ENCODE assay signal across 14 mouse cellular contexts in genomic region chr8:110818593-110818992, GRCm38 (mm10). TPM values are rescaled to one million over a fixed set of nuclear protein-coding genes. Genes with fewer than 3 reads are reported as not detected.
DNase-seq lines count a peak whose midpoint lies in the region; ATAC-seq and TF ChIP-seq lines count a peak whose summit lies in the region.
"Had no signal": no experiment of that assay in that cellular context is flagged by ENCODE, and none has a peak within 500 bp of the region (broad histone marks: within the 10 kb centered on the region; RNA-seq: fewer than 3 reads in every experiment).

No protein-coding gene starts in this region.

- DNase-seq in kidney, adult 2 months: peak; percentile 52
- DNase-seq in lung, postnatal 36 days: peak; percentile 45
- no peak for DNase-seq in lung, adult 2 months
- no peak for DNase-seq in Patski (ENCODE audit: low read depth, low spot score)
- DNase-seq in kidney, postnatal 4 days: peak; percentile 36 to 54
- DNase-seq in thymus, postnatal 36 days: no peak
- DNase-seq: cerebellum, adult 8-10 months; gastrocnemius, postnatal 25 days; layer of hippocampus, adult 9-11 months had no signal

- H3K4me3 ChIP-seq in kidney, adult 2 months (ENCODE audit: insufficient read depth, low read depth, low read length): no peak overlapping the region
- no peak overlapping the region for H3K4me3 ChIP-seq in kidney, embryonic 16.5 days (ENCODE audit: low read length)
- H3K4me3 ChIP-seq in lung, adult 2 months (replicated peaks; ENCODE audit: extremely low read depth, low read depth, low read length): no peak overlapping the region
- H3K4me3 ChIP-seq: forebrain, embryonic 15.5 days; heart, embryonic 15.5 days; hindbrain, embryonic 15.5 days; liver, embryonic 15.5 days had no signal

- no peaks in the 10 kb centered on the region for H3K4me1 ChIP-seq in kidney, adult 2 months (ENCODE audit: control insufficient read depth, insufficient read depth, low read length)
- no peaks in the 10 kb centered on the region for H3K4me1 ChIP-seq in kidney, embryonic 16.5 days (ENCODE audit: insufficient read depth, low read length)
- H3K4me1 ChIP-seq in lung, adult 2 months (ENCODE audit: control insufficient read depth, insufficient read depth, low read length): no peaks in the 10 kb centered on the region; the same call in 1 of the 2 replicates
- H3K4me1 ChIP-seq: forebrain, embryonic 15.5 days; hindbrain, embryonic 15.5 days; liver, embryonic 15.5 days had no signal

- ATAC-seq in kidney, embryonic 16.5 days (ENCODE audit: low FRiP score, low TSS enrichment): no peak
- ATAC-seq in Patski: no peak
- ATAC-seq: forebrain, embryonic 15.5 days had no signal

- H3K27me3 ChIP-seq in kidney, adult 2 months (replicated peaks; ENCODE audit: control insufficient read depth, insufficient read depth, low read length): no peaks in the 10 kb centered on the region
- H3K27me3 ChIP-seq in kidney, embryonic 16.5 days (ENCODE audit: insufficient read depth, low read length): no peaks in the 10 kb centered on the region
- no peaks in the 10 kb centered on the region for H3K27me3 ChIP-seq in Patski
- H3K27me3 ChIP-seq: forebrain, embryonic 15.5 days; heart, embryonic 15.5 days; hindbrain, embryonic 15.5 days; liver, embryonic 15.5 days had no signal

- H3K36me3 ChIP-seq in kidney, adult 2 months (ENCODE audit: control insufficient read depth, insufficient read depth, low read length): peaks cover 26% of the 10 kb centered on the region
- H3K36me3 ChIP-seq in kidney, embryonic 16.5 days (ENCODE audit: insufficient read depth, low read length): peaks cover 95% of the 10 kb centered on the region

- TF ChIP-seq CTCF in kidney, adult 2 months (conservative IDR thresholded peaks at IDR 0.05; ENCODE audit: insufficient read depth, insufficient read length, low read depth, low read length): no peak
- no peak for TF ChIP-seq CTCF in lung, adult 2 months (IDR thresholded peaks at IDR 0.05; ENCODE audit: insufficient read depth, low read length)
- peak; percentile 20 for TF ChIP-seq CTCF in Patski (IDR thresholded peaks at IDR 0.05)

- in situ Hi-C loops in Patski (cut with MboI; ENCODE audit: low pct_unique_long_range_greater_than_20kb): no loop called here

- POLR2A ChIA-PET in Patski (lab: Charles Lee): interaction anchor here (0.6 to 1.2 kb wide), 2 partner anchors 9 to 10 kb away, joined by 3 read pairs; no protein-coding TSS in a partner anchor

- H3K9ac ChIP-seq in kidney, embryonic 16.5 days (replicated peaks; ENCODE audit: low read length): no peak overlapping the region
- H3K9ac ChIP-seq: forebrain, embryonic 15.5 days; heart, embryonic 15.5 days; hindbrain, embryonic 15.5 days; liver, embryonic 15.5 days had no signal

- 58% methylated on average over 3 of the region's 3 CpGs for WGBS in kidney, adult 2 months
- 73% methylated on average over 3 of the region's 3 CpGs for WGBS in kidney, embryonic 16.5 days
- 68% methylated on average over 3 of the region's 3 CpGs for WGBS in lung, adult 2 months

- CTCF ChIA-PET in Patski (lab: Charles Lee): interaction anchor here (1.2 kb wide), 1 partner anchor 22 kb away, joined by 3 read pairs; no protein-coding TSS in a partner anchor

- H3K27ac ChIP-seq in kidney, adult 2 months (ENCODE audit: insufficient read depth, low read depth, low read length): no peak overlapping the region
- no peak overlapping the region for H3K27ac ChIP-seq in kidney, embryonic 16.5 days (ENCODE audit: low read length)
- H3K27ac ChIP-seq: forebrain, embryonic 15.5 days; heart, embryonic 15.5 days; hindbrain, embryonic 15.5 days; liver, embryonic 15.5 days had no signal

- H3K9me3 ChIP-seq in kidney, embryonic 16.5 days (ENCODE audit: low read length): no peaks in the 10 kb centered on the region
- H3K9me3 ChIP-seq: forebrain, embryonic 15.5 days; heart, embryonic 15.5 days; hindbrain, embryonic 15.5 days; liver, embryonic 15.5 days had no signal

- no peak overlapping the region for H3K4me2 ChIP-seq in kidney, embryonic 16.5 days (replicated peaks; ENCODE audit: low read depth, low read length)
- H3K4me2 ChIP-seq: forebrain, embryonic 15.5 days; heart, embryonic 15.5 days; hindbrain, embryonic 15.5 days; liver, embryonic 15.5 days had no signal

- TF ChIP-seq POLR2A in kidney, adult 2 months (IDR thresholded peaks at IDR 0.05; ENCODE audit: low read depth, low read length): no peak
- TF ChIP-seq POLR2A in lung, adult 2 months (IDR thresholded peaks at IDR 0.05; ENCODE audit: borderline replicate concordance, extremely low read depth, low read depth, low read length): no peak

RNA-seq across cellular contexts. Expression of gene Il34, which starts 12.9 kb away (rescaled TPM):
- 21.8 and 26.3 TPM in 2 replicates for polyA plus RNA-seq in kidney, adult 2 months (2012; rRNA removed)
- 3.0 and 3.2 TPM in 2 replicates for polyA plus RNA-seq in kidney, embryonic 16.5 days (2015; fragmentation: Nextera tagmentation; extraction: Ambion mirVana)
- 35.4 and 40.4 TPM in 2 replicates for polyA plus RNA-seq in lung, adult 2 months (2012; rRNA removed)
- 35.6 TPM for polyA plus RNA-seq in Patski (2021)

RNA-seq across cellular contexts. Expression of gene Cog4, which starts 27.8 kb away (rescaled TPM):
- polyA plus RNA-seq in kidney, adult 2 months (2012; rRNA removed): 40.1 and 42.9 TPM in 2 replicates
- polyA plus RNA-seq in kidney, embryonic 16.5 days (2015; fragmentation: Nextera tagmentation; extraction: Ambion mirVana): 86.9 and 88.5 TPM in 2 replicates
- polyA plus RNA-seq in lung, adult 2 months (2012; rRNA removed): 19.2 and 26.8 TPM in 2 replicates
- polyA plus RNA-seq in Patski (2021): 95.9 TPM

RNA-seq across cellular contexts. Expression of gene Sf3b3, which starts 28.0 kb away (rescaled TPM):
- polyA plus RNA-seq in kidney, adult 2 months (2012; rRNA removed): 22.6 and 25.9 TPM in 2 replicates
- 175 and 182 TPM in 2 replicates for polyA plus RNA-seq in kidney, embryonic 16.5 days (2015; fragmentation: Nextera tagmentation; extraction: Ambion mirVana)
- polyA plus RNA-seq in lung, adult 2 months (2012; rRNA removed): 22.3 and 33.3 TPM in 2 replicates
- 129 TPM for polyA plus RNA-seq in Patski (2021)

Comparison
In these comparisons a context has a peak if more than half of its experiments do, and no peak if none do; other contexts are left out.
1. DNase-seq: peak in kidney, adult 2 months (single experiment), lung, postnatal 36 days (single experiment) and kidney, postnatal 4 days (2 of 2); none in lung, adult 2 months (single experiment), Patski (single experiment) and thymus, postnatal 36 days (0 of 2).